Comparison of ENCODE assay signal across 9 mouse cellular contexts in the genomic region with DNA sequence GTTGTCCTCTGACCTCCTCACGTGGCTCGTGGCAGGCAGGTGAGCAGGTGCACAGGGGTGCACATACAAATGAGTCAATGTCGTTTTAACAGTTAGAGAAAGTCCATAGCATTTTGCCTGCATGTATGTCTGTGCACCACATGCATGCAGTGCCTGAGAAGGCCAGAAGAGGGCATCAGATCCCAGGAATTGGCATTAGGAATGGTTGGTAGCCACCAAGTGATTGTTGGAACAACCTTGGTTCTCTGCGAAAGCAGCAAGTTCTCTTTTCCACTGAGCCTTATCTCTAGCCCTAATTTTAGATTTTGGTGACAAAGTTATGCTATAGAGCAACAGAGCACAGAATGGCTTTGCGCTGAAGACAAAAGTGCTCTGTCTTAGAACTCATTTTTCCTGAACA. TPM values are rescaled to one million over a fixed set of nuclear protein-coding genes. Genes with fewer than 3 reads are reported as not detected.
A peak's percentile ranks its signal among the peaks of the same experiment; 100 is the strongest.
DNase-seq lines count a peak whose midpoint lies in the region; TF ChIP-seq lines count a peak whose summit lies in the region.
"Had no signal": no experiment of that assay in that cellular context is flagged by ENCODE, and none has a peak within 500 bp of the region (broad histone marks: within the 10 kb centered on the region; RNA-seq: fewer than 3 reads in every experiment).

No protein-coding gene starts in this region.

- no peak overlapping the region for H3K4me3 ChIP-seq in bone marrow macrophage, adult 2 months (ENCODE audit: insufficient read depth, low read length)
- H3K4me3 ChIP-seq: limb, embryonic 15.5 days had no signal

- H3K4me1 ChIP-seq in bone marrow macrophage, adult 2 months (ENCODE audit: control insufficient read depth, insufficient read depth, low read length): peaks cover 25% of the 10 kb centered on the region

- peaks cover 12% of the 10 kb centered on the region for H3K36me3 ChIP-seq in splenic B cell, adult 2 months (ENCODE audit: control insufficient read depth, insufficient read depth, low read length, poor library complexity, severe bottlenecking)

- DNase-seq in cerebellum, adult 18-20 months: peak; percentile 21 to 40
- no peak for DNase-seq in cerebellum, adult 11 months
- DNase-seq in 416B (ENCODE audit: low read depth): peak; percentile 78
- peak; percentile 64 to 81 for DNase-seq in frontal cortex, postnatal 36 days (ENCODE audit: low spot score in 2 of 2)
- DNase-seq in layer of hippocampus, adult 18-20 months (ENCODE audit: low spot score in 2 of 2): peak; percentile 42 to 84
- peak; percentile 44 for DNase-seq in lung, postnatal 25 days (ENCODE audit: low spot score)
- peak; percentile 59 for DNase-seq in splenic B cell, adult 2 months (ENCODE audit: low read depth, low spot score)

- TF ChIP-seq CTCF in bone marrow macrophage, adult 2 months (IDR thresholded peaks at IDR 0.05; ENCODE audit: low read depth, low read length): peak; percentile 56

- no peak overlapping the region for H3K27ac ChIP-seq in bone marrow macrophage, adult 2 months (ENCODE audit: insufficient read depth, low read depth, low read length)
- H3K27ac ChIP-seq: limb, embryonic 15.5 days had no signal

- no peaks in the 10 kb centered on the region for H3K27me3 ChIP-seq in splenic B cell, adult 2 months (ENCODE audit: control insufficient read depth, insufficient read depth, low read length, poor library complexity, severe bottlenecking)
- H3K27me3 ChIP-seq: limb, embryonic 15.5 days had no signal

- TF ChIP-seq POLR2A in bone marrow macrophage, adult 2 months (IDR thresholded peaks at IDR 0.05; ENCODE audit: borderline replicate concordance, low read depth, low read length): no peak

RNA-seq across cellular contexts. Expression of gene Tango6, which starts 16.7 kb away (rescaled TPM):
- 0.75 and 1.1 TPM in 2 replicates for polyA plus RNA-seq in bone marrow macrophage, adult 2 months (2012; ENCODE audit: insufficient read depth, insufficient read length, missing spikeins)
- total RNA-seq in layer of hippocampus, adult 18-20 months (2021): 1 to 10 TPM; 6.6 to 6.7 TPM
